Mouse (Mus musculus) heart, adult 2 months (tissue): Measurements from ENCODE around the gene Atpif1. TPM values are rescaled to one million over a fixed set of nuclear protein-coding genes. Genes with fewer than 3 reads are reported as not detected.

ENCODE experiments used
- DNase-seq, 2 experiments: peaks; one replicate each; pipeline ENCODE4 v3.0.0; 2021
- H3K27ac ChIP-seq: fragments of 200-600 bp; 2 replicates; pipeline ENCODE4 v1.8.1; 2022
- H3K27me3 ChIP-seq: fragments of 200-500 bp; 2 replicates; pipeline ENCODE4 v1.6.1; 2012; ENCODE audit warnings: mild to moderate bottlenecking, low read length, inconsistent platforms, mixed read lengths; ENCODE audit not compliant: control insufficient read depth, insufficient read depth
- H3K36me3 ChIP-seq: fragments of 200-500 bp; 2 replicates; pipeline ENCODE4 v1.6.1; 2012; ENCODE audit warnings: low read length, inconsistent platforms; ENCODE audit not compliant: control insufficient read depth, insufficient read depth
- H3K4me1 ChIP-seq: fragments of 200-500 bp; 2 replicates; pipeline ENCODE4 v1.6.1; 2011; ENCODE audit warnings: low read length; ENCODE audit not compliant: control insufficient read depth, insufficient read depth
- H3K4me3 ChIP-seq: fragments of 200-600 bp; 2 replicates; pipeline ENCODE4 v1.8.1; 2022
- H3K79me2 ChIP-seq: fragments of 200-500 bp; replicated peaks from 2 replicates; pipeline ENCODE4 v1.6.1; 2012; ENCODE audit warnings: mild to moderate bottlenecking, inconsistent platforms, low read length, moderate library complexity, mixed read lengths; ENCODE audit not compliant: control insufficient read depth, insufficient read depth
- H3K9ac ChIP-seq: fragments of 200-500 bp; 2 replicates; pipeline ENCODE4 v1.6.1; 2012; ENCODE audit warnings: low read depth, mild to moderate bottlenecking, control low read depth, inconsistent platforms, low read length, mixed read lengths
- CTCF ChIP-seq: fragments of 200-600 bp; IDR thresholded peaks from 2 replicates; pipeline ENCODE4 v1.8.1; 2022; ENCODE audit warnings: antibody characterized with exemption, mild to moderate bottlenecking, moderate library complexity
- EP300 ChIP-seq: fragments of 200-500 bp; IDR thresholded peaks from 2 replicates; pipeline ENCODE4 v1.6.1; 2011; ENCODE audit warnings: low read depth, low read length, control low read depth; ENCODE audit not compliant: insufficient read depth
- POLR2A ChIP-seq: fragments of 200-500 bp; IDR thresholded peaks from 2 replicates; pipeline ENCODE4 v1.6.1; 2011; ENCODE audit warnings: mild to moderate bottlenecking, low read depth, low read length, control low read depth; ENCODE audit not compliant: insufficient read depth
- WGBS: fragments of 180-500 bp; shearing (Covaris S2); methylation state at CpG from one replicate; pipeline ENCODE4 v1.1.7; 2018; 5-methylcytosine and 5-hydroxymethylcytosine counted together
- intact Hi-C: fragments of 180-260 bp; cut with DNase I; formaldehyde crosslinking; loops from one replicate; pipeline ENCODE4 v1.15.1; 2025
- polyA plus RNA-seq: library from polyadenylated mRNA; depleted of rRNA; stranded (reverse); fragments of >200 nt; gene quantifications from 2 replicates; pipeline ENCODE4 v1.2.3, GENCODE M21; 2012
- total RNA-seq, 2 experiments: library from RNA; stranded (reverse); gene quantifications; 2 replicates each; pipeline ENCODE4 v1.2.3; 2021

The Atpif1 gene
- total and polyA plus RNA-seq, 3 experiments = 146 to 299 (median 287) TPM

- TF ChIP-seq CTCF (no peak), EP300 (no peak), POLR2A (no peak)
- intact Hi-C loops = no loop called here
- H3K9ac ChIP-seq = no peak overlapping the region
- no peak for DNase-seq
- no peaks in the 10 kb centered on the region for H3K27me3 ChIP-seq
- no peaks in the 10 kb centered on the region for H3K79me2 ChIP-seq
- H3K4me1 ChIP-seq = no peaks in the 10 kb centered on the region
- no peak overlapping the region for H3K27ac ChIP-seq
- 18% methylated on average over 11 of the region's 11 CpGs for WGBS
- no peaks in the 10 kb centered on the region for H3K36me3 ChIP-seq
- H3K4me3 ChIP-seq = no peak overlapping the region
Measured at GRCm38 (mm10) chr4:132524321-132524741, 9.1 kb downstream of the Atpif1 start.

GRCm38 (mm10) chr4:132519188-132519587, 14.3 kb downstream of the Atpif1 start:
- intact Hi-C loops = loop anchor here (10.0 kb wide), 1 partner anchor 304 kb away; the partner anchor contains the start of gene Ythdf2
- Histone ChIP-seq H3K27ac (no peak overlapping the region), H3K9ac (no peak overlapping the region), H3K27me3 (no peaks in the 10 kb centered on the region), H3K36me3 (no peaks in the 10 kb centered on the region), H3K79me2 (no peaks in the 10 kb centered on the region), H3K4me3 (no peak overlapping the region), H3K4me1 (peaks cover 2% of the 10 kb centered on the region)
- WGBS = 85% methylated on average over 3 of the region's 3 CpGs
- no peak for DNase-seq
- TF ChIP-seq CTCF (no peak), EP300 (no peak), POLR2A (no peak)

- Histone ChIP-seq H3K27me3 (no peaks in the 10 kb centered on the region), H3K4me3 (no peak overlapping the region), H3K9ac (no peak overlapping the region), H3K4me1 (peaks cover 2% of the 10 kb centered on the region), H3K27ac (no peak overlapping the region), H3K36me3 (no peaks in the 10 kb centered on the region), H3K79me2 (no peaks in the 10 kb centered on the region)
- no peak for DNase-seq
- intact Hi-C loops = loop anchor here (10.0 kb wide), 1 partner anchor 303 kb away; the partner anchor contains the start of gene Ythdf2
- TF ChIP-seq POLR2A (no peak), CTCF (no peak)
- WGBS = 85% methylated on average over 8 of the region's 8 CpGs
Measured at GRCm38 (mm10) chr4:132518066-132518465, 15.4 kb downstream of the Atpif1 start.

- peak overlapping the region; percentile 73 for H3K9ac ChIP-seq
- 18% methylated on average over 22 of the region's 22 CpGs for WGBS
- intact Hi-C loops = loop anchor here (2.0 to 10.0 kb wide), 3 partner anchors 17 to 301 kb away; partner anchors contain the start of genes Atpif1, Phactr4 and Ythdf2
- H3K27ac ChIP-seq = peak overlapping the region; percentile 91
- no peaks in the 10 kb centered on the region for H3K36me3 ChIP-seq
- H3K27me3 ChIP-seq = no peaks in the 10 kb centered on the region
- peaks cover 2% of the 10 kb centered on the region for H3K4me1 ChIP-seq
- H3K4me3 ChIP-seq = peak overlapping the region; percentile 76
- peak; percentile 87 to 94 for DNase-seq
- TF ChIP-seq EP300 (0 out of 2 replicates have a peak, but pooled peaks have one; percentile 20), CTCF (no peak), POLR2A (peak; percentile 98)
- no peaks in the 10 kb centered on the region for H3K79me2 ChIP-seq
Measured at GRCm38 (mm10) chr4:132515369-132516155, 17.9 kb downstream of the Atpif1 start.

- Histone ChIP-seq H3K79me2 (no peaks in the 10 kb centered on the region), H3K36me3 (no peaks in the 10 kb centered on the region), H3K9ac (peak overlapping the region; percentile 73), H3K27me3 (no peaks in the 10 kb centered on the region), H3K4me3 (peak overlapping the region; percentile 76), H3K27ac (peak overlapping the region; percentile 91), H3K4me1 (peaks cover 3% of the 10 kb centered on the region)
- TF ChIP-seq EP300 (0 out of 2 replicates have a peak, but pooled peaks have one; percentile 65), CTCF (peak; percentile 99), POLR2A (no peak; the same call in 1 of the 2 replicates)
- intact Hi-C loops = loop anchor here (1.0 to 10.0 kb wide), 6 partner anchors 18 to 300 kb away; partner anchors contain the start of genes Atpif1, Phactr4, Rcc1 and Ythdf2
- DNase-seq = peak; percentile 87 to 90
- 1% methylated on average over 21 of the region's 21 CpGs for WGBS
Measured at GRCm38 (mm10) chr4:132514555-132515135, 18.8 kb downstream of the Atpif1 start.
